Mouse (Mus musculus): ENCODE data around the gene Chchd1.
"Not testable (repeated sequence)": the region's sequence is repeated elsewhere in the genome, so short reads cannot be mapped to it uniquely, and the experiment has no call there.

Gene Chchd1

GRCm38 (mm10) chr14:20691772-20692171 is 11.0 kb upstream of the Chchd1 start:
- DNase-seq: no peak

- no peak for DNase-seq
These were observed 9.2 kb upstream of the Chchd1 start for GRCm38 (mm10) chr14:20693589-20694101.

- DNase-seq: no peak
These were observed 8.5 kb upstream of the Chchd1 start for GRCm38 (mm10) chr14:20694185-20694883.

- peak; percentile 94 for DNase-seq
These were observed 7.7 kb upstream of the Chchd1 start, which contains the start of gene Fut11 for GRCm38 (mm10) chr14:20694884-20695760. Fut11 (plus strand) TSS chr14:20694968.

- DNase-seq: peak; percentile 60
These were observed 6.9 kb upstream of the Chchd1 start for GRCm38 (mm10) chr14:20695761-20696520.

GRCm38 (mm10) chr14:20696986-20697385 is 5.8 kb upstream of the Chchd1 start:
- peak; percentile 50 for DNase-seq

GRCm38 (mm10) chr14:20698515-20698914 is 4.3 kb upstream of the Chchd1 start:
- no peak for DNase-seq

GRCm38 (mm10) chr14:20700362-20700761 is 2.4 kb upstream of the Chchd1 start:
- no peak for DNase-seq

- DNase-seq: no peak
These were observed 1.3 kb upstream of the Chchd1 start for GRCm38 (mm10) chr14:20701554-20701953.

- no peak for DNase-seq
These were observed 588 bp upstream of the Chchd1 start for GRCm38 (mm10) chr14:20702096-20702740.

- DNase-seq: not testable (repeated sequence)
These were observed 655 bp downstream of the Chchd1 start for GRCm38 (mm10) chr14:20703461-20703860.

- DNase-seq: peak; percentile 91
These were observed 4.7 kb downstream of the Chchd1 start, which contains the start of gene Zswim8 for GRCm38 (mm10) chr14:20707201-20708190. Zswim8 (plus strand) TSS chr14:20707552.

- DNase-seq: no peak
These were observed 5.4 kb downstream of the Chchd1 start for GRCm38 (mm10) chr14:20708239-20708638.

- DNase-seq: no peak
These were observed 11.0 kb downstream of the Chchd1 start for GRCm38 (mm10) chr14:20713832-20714231.

GRCm38 (mm10) chr14:20718443-20718842 is 15.6 kb downstream of the Chchd1 start:
- no peak for DNase-seq

- no peak for DNase-seq
These were observed 17.0 kb downstream of the Chchd1 start for GRCm38 (mm10) chr14:20719767-20720166.

GRCm38 (mm10) chr14:20721371-20721770 is 18.6 kb downstream of the Chchd1 start:
- no peak for DNase-seq

GRCm38 (mm10) chr14:20723006-20723405 is 20.2 kb downstream of the Chchd1 start:
- no peak for DNase-seq

GRCm38 (mm10) chr14:20724043-20724442 is 21.2 kb downstream of the Chchd1 start:
- peak; percentile 57 for DNase-seq

GRCm38 (mm10) chr14:20725660-20726339 is 23.0 kb downstream of the Chchd1 start:
- no peak for DNase-seq
